Comparison of ENCODE assay signal across 13 mouse cellular contexts in genomic region chr1:36130307-36131035, GRCm38 (mm10).
A peak's percentile ranks its signal among the peaks of the same experiment; 100 is the strongest.
DNase-seq lines count a peak whose midpoint lies in the region; ATAC-seq lines count a peak whose summit lies in the region.
"Had no signal": no experiment of that assay in that cellular context is flagged by ENCODE, and none has a peak within 500 bp of the region (broad histone marks: within the 10 kb centered on the region; RNA-seq: fewer than 3 reads in every experiment).

No protein-coding gene starts in this region.

- no peak overlapping the region for H3K9ac ChIP-seq in heart, embryonic 12.5 days
- H3K9ac ChIP-seq: forebrain, embryonic 15.5 days; neural tube, embryonic 13.5 days had no signal

- no peaks in the 10 kb centered on the region for H3K36me3 ChIP-seq in heart, embryonic 12.5 days
- H3K36me3 ChIP-seq in hindbrain, embryonic 10.5 days: no peaks in the 10 kb centered on the region
- H3K36me3 ChIP-seq: forebrain, embryonic 15.5 days; limb, embryonic 10.5 days; neural tube, embryonic 13.5 days had no signal

- WGBS in heart, embryonic 12.5 days: 52% methylated on average over 4 of the region's 4 CpGs
- WGBS in hindbrain, embryonic 10.5 days: 84% methylated on average over 4 of the region's 4 CpGs

- intact Hi-C loops in heart, postnatal 25 days (cut with DNase I): loop anchor here (10.0 kb wide), 1 partner anchor 406 kb away; no protein-coding TSS in a partner anchor

- H3K9me3 ChIP-seq in heart, embryonic 12.5 days (replicated peaks): peaks cover 4% of the 10 kb centered on the region; the same call in 1 of the 2 replicates
- H3K9me3 ChIP-seq in hindbrain, embryonic 10.5 days: no peaks in the 10 kb centered on the region
- H3K9me3 ChIP-seq: forebrain, embryonic 15.5 days; limb, embryonic 10.5 days; neural tube, embryonic 13.5 days had no signal

- ATAC-seq in heart, embryonic 12.5 days (ENCODE audit: insufficient number of reproducible peaks, low FRiP score): 0 out of 2 replicates have a peak, but pooled peaks have one; percentile 13
- peak; percentile 36 for ATAC-seq in granulocyte monocyte progenitor cell, adult 5-6 weeks (replicated peaks; ENCODE audit: poor library complexity, severe bottlenecking)
- ATAC-seq in megakaryocyte progenitor cell, adult 5-6 weeks (replicated peaks; ENCODE audit: poor library complexity): peak; percentile 74
- ATAC-seq: forebrain, embryonic 15.5 days had no signal

- no peak overlapping the region for H3K27ac ChIP-seq in heart, embryonic 12.5 days (ENCODE audit: poor library complexity, severe bottlenecking)
- H3K27ac ChIP-seq in hindbrain, embryonic 10.5 days: no peak overlapping the region
- H3K27ac ChIP-seq: forebrain, embryonic 15.5 days; limb, embryonic 10.5 days; neural tube, embryonic 13.5 days had no signal

- H3K4me2 ChIP-seq in heart, embryonic 12.5 days: no peak overlapping the region
- H3K4me2 ChIP-seq: forebrain, embryonic 15.5 days; neural tube, embryonic 13.5 days had no signal

- no peaks in the 10 kb centered on the region for H3K27me3 ChIP-seq in heart, embryonic 12.5 days (replicated peaks)
- H3K27me3 ChIP-seq in hindbrain, embryonic 10.5 days (ENCODE audit: insufficient read depth, poor library complexity, severe bottlenecking): no peaks in the 10 kb centered on the region
- H3K27me3 ChIP-seq: forebrain, embryonic 15.5 days; neural tube, embryonic 13.5 days had no signal

- no peak overlapping the region for H3K4me3 ChIP-seq in heart, embryonic 12.5 days
- no peak overlapping the region for H3K4me3 ChIP-seq in hindbrain, embryonic 10.5 days
- H3K4me3 ChIP-seq: forebrain, embryonic 15.5 days; limb, embryonic 10.5 days; neural tube, embryonic 13.5 days had no signal

- H3K4me1 ChIP-seq in heart, embryonic 12.5 days (replicated peaks): peaks cover 43% of the 10 kb centered on the region
- peaks cover 8% of the 10 kb centered on the region; the same call in 1 of the 2 replicates for H3K4me1 ChIP-seq in hindbrain, embryonic 10.5 days (replicated peaks)
- H3K4me1 ChIP-seq: neural tube, embryonic 13.5 days had no signal

- no peak for DNase-seq in heart, postnatal 25 days (ENCODE audit: low spot score)
- peak; percentile 76 for DNase-seq in NIH3T3 (ENCODE audit: low read depth)
- no peak for DNase-seq in layer of hippocampus, adult 9-10 months (ENCODE audit: low spot score)
- no peak for DNase-seq in kidney, postnatal 25 days
- no peak for DNase-seq in hindbrain, embryonic 10.5 days (ENCODE audit: low spot score)
- DNase-seq: cerebellum, adult 8-10 months; kidney, adult 11 months had no signal

Comparison
In these comparisons a context has a peak if more than half of its experiments do, and no peak if none do; other contexts are left out.
1. ATAC-seq: peak in every context shown above with its lines; median percentile 74 in megakaryocyte progenitor cell, adult 5-6 weeks; 36 in granulocyte monocyte progenitor cell, adult 5-6 weeks; 13 in heart, embryonic 12.5 days.